Mouse (Mus musculus) G1E (cell line): ENCODE results near the gene Degs1. TPM values are rescaled to one million over a fixed set of nuclear protein-coding genes. Genes with fewer than 3 reads are reported as not detected.
"Not testable (repeated sequence)": the region's sequence is repeated elsewhere in the genome, so short reads cannot be mapped to it uniquely, and the experiment has no call there.

Experiments used
- ATAC-seq: 2 replicates; pipeline ENCODE4 v1.8.0; 2016; ENCODE audit warnings: mild to moderate bottlenecking; ENCODE audit not compliant: insufficient number of reproducible peaks, poor library complexity, low FRiP score, severe bottlenecking; ENCODE audit errors: extremely low read depth
- DNase-seq: peaks from one replicate; pipeline ENCODE4 v3.0.0; 2012; ENCODE audit warnings: low spot score
- H3K27me3 ChIP-seq: 2 replicates; pipeline ENCODE4 v1.6.1; 2012; ENCODE audit warnings: mild to moderate bottlenecking, low read length, inconsistent platforms; ENCODE audit not compliant: insufficient read depth
- H3K36me3 ChIP-seq: replicated peaks from 2 replicates; pipeline ENCODE3; 2012; ENCODE audit warnings: mild to moderate bottlenecking, inconsistent platforms
- H3K4me1 ChIP-seq: 2 replicates; pipeline ENCODE4 v1.6.1; 2012; ENCODE audit warnings: low read depth, low read length, inconsistent platforms, mixed read lengths; ENCODE audit not compliant: insufficient read depth
- H3K4me3 ChIP-seq: 2 replicates; pipeline ENCODE4 v1.5.1; 2012; ENCODE audit warnings: low read depth, mild to moderate bottlenecking, inconsistent platforms, low read length, moderate library complexity, mixed read lengths
- H3K9me3 ChIP-seq: replicated peaks from 2 replicates; pipeline ENCODE4 v1.6.1; 2012; ENCODE audit warnings: inconsistent platforms
- CTCF ChIP-seq: IDR thresholded peaks from 2 replicates; pipeline ENCODE4 v1.5.1; 2012; ENCODE audit warnings: low read depth, low read length, inconsistent platforms, mixed read lengths
- GATA1 ChIP-seq: IDR thresholded peaks from 2 replicates; pipeline ENCODE4 v1.6.1; 2012; ENCODE audit warnings: borderline replicate concordance, low read length, inconsistent platforms, mixed read lengths
- GATA2 ChIP-seq: IDR thresholded peaks from 2 replicates; pipeline ENCODE4 v1.6.1; 2012; ENCODE audit warnings: low read depth, low read length, inconsistent platforms, borderline replicate concordance
- POLR2AphosphoS5 ChIP-seq: IDR thresholded peaks from 2 replicates; pipeline ENCODE4 v1.6.1; 2012; ENCODE audit warnings: low read depth, low read length, inconsistent platforms; ENCODE audit not compliant: insufficient replicate concordance
- TAL1 ChIP-seq: conservative IDR thresholded peaks from 2 replicates; pipeline ENCODE4 v1.6.1; 2012; ENCODE audit warnings: low read depth, low read length, inconsistent platforms, mixed read lengths
- polyA plus RNA-seq: library from polyadenylated mRNA; stranded (reverse); fragments of >175 nt; gene quantifications from 2 replicates; pipeline ENCODE4 v1.2.3, GENCODE M21; 2012
- total RNA-seq, 2 experiments: library from RNA; stranded (forward) in 1 of 2; stranded (reverse) in 1 of 2; fragments of 200-1000 nt in 1 of 2; fragments of >200 nt in 1 of 2; fragmentation: Nextera tagmentation in 1 of 2; gene quantifications; 2 replicates each; pipeline ENCODE4 v1.2.3; 2014 to 2017

The Degs1 gene
- total and polyA plus RNA-seq, 3 experiments: 21.3 to 75.6 (median 59.1) TPM

GRCm38 (mm10) chr1:182296141-182296540, 13.5 kb upstream of the Degs1 start:
- Histone ChIP-seq H3K36me3 (no peaks in the 10 kb centered on the region), H3K9me3 (no peaks in the 10 kb centered on the region), H3K4me3 (no peak overlapping the region), H3K4me1 (peaks cover 5% of the 10 kb centered on the region; the same call in 1 of the 2 replicates), H3K27me3 (peaks cover 22% of the 10 kb centered on the region)
- ATAC-seq (no peak), DNase-seq (no peak)
- TF ChIP-seq GATA1 (no peak), GATA2 (no peak)

DNA sequence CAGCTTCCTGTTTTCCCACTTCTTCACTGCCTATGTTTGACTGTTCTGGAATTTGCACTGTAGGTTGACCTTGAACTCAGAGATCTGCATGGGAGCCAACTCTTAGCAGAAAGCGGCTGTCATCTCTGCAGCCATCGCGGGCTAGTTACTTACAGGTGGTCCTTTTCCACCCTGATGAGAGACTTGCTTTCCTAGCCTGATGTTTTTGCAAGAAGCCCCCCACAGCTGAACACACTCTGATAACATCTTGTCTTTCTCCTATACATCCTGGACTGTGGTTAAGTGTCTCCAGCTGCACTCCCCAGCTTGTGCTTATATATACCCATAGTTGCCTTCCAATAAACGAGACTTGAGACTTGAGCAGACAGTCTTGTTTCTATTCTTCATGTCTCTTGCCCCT, 9.7 kb upstream of the Degs1 start:
- Histone ChIP-seq H3K27me3 (peaks cover 13% of the 10 kb centered on the region), H3K9me3 (no peaks in the 10 kb centered on the region), H3K4me1 (peaks cover 5% of the 10 kb centered on the region; the same call in 1 of the 2 replicates), H3K36me3 (no peaks in the 10 kb centered on the region), H3K4me3 (no peak overlapping the region)
- ATAC-seq (no peak), DNase-seq (no peak)
- TF ChIP-seq CTCF (no peak), GATA1 (no peak), GATA2 (no peak), TAL1 (no peak)

DNA sequence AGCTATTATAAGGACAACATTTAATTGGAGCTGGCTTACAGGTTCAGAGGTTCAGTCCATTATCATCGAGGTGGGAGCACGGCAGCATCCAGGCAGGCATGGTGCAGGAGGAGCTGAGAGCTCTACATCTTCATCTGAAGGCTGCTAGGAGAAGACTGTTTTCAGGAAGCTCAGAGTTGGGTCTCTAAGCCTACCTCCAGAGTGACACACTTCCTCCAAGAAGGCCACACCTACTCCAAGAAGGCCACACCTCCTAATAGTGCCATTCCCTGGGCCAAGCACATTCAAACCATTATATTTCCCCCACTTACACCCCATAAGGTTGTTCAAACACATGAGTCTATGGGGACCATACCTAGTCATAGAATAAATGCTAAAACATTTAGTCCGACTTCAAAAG, 8.1 kb upstream of the Degs1 start:
- ATAC-seq, H3K4me1 ChIP-seq, DNase-seq, H3K9me3 ChIP-seq, H3K27me3 ChIP-seq, H3K4me3 ChIP-seq, H3K36me3 ChIP-seq: not testable (repeated sequence)

DNA sequence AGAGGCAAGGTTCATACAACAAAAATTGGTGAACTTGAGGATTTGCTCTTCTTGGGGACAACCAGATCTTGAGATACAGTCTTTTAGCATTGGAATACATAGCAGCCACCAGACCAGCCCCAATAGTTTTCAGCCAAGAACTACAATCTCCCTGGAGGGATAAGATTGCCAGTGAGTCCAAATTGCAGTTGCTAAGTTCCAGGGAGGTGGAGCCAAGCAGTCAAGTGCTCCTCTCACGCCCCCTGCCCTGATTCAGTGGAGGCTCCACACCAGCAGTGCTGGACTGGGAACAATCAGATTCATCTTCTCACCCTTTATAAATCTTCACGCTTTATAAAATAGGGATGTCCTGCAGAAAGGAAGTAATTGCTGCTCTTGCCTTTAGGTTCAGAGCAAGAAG, 7.2 kb upstream of the Degs1 start:
- Histone ChIP-seq H3K9me3 (no peaks in the 10 kb centered on the region), H3K27me3 (peaks cover 6% of the 10 kb centered on the region; the same call in 1 of the 2 replicates), H3K36me3 (no peaks in the 10 kb centered on the region), H3K4me3 (no peak overlapping the region), H3K4me1 (peaks cover 4% of the 10 kb centered on the region)
- DNase-seq: no peak
- no peak for TF ChIP-seq GATA1
- no peak for TF ChIP-seq CTCF
- no peak for TF ChIP-seq POLR2AphosphoS5
- TF ChIP-seq TAL1: no peak
- TF ChIP-seq GATA2: no peak
- ATAC-seq: no peak

DNA sequence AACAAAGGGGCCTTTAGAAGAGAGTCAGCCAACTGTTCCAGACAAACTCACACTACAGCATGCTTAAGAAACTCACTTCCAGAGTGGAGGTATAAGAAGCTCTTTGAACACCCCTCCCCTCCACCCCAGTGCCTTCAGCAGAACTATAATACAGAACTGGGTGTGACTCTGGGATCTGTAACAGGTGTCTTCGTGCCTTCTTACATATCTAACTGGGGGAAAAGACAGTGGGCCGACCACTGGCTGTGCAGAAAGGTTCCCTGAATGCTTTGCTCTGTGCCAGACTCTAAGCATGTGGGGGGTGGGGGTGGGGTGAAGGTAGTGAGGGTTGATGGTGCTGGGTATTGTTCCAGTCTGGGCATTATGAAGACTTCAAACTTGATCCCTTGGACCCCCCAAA, 6.0 kb upstream of the Degs1 start:
- H3K27me3 ChIP-seq: peaks cover 6% of the 10 kb centered on the region; the same call in 1 of the 2 replicates
- DNase-seq: no peak
- H3K36me3 ChIP-seq: no peaks in the 10 kb centered on the region
- no peak for ATAC-seq
- H3K4me1 ChIP-seq: peaks cover 6% of the 10 kb centered on the region
- TF ChIP-seq GATA2 (no peak), GATA1 (no peak), TAL1 (no peak), POLR2AphosphoS5 (no peak), CTCF (no peak)
- no peaks in the 10 kb centered on the region for H3K9me3 ChIP-seq
- H3K4me3 ChIP-seq: no peak overlapping the region

DNA sequence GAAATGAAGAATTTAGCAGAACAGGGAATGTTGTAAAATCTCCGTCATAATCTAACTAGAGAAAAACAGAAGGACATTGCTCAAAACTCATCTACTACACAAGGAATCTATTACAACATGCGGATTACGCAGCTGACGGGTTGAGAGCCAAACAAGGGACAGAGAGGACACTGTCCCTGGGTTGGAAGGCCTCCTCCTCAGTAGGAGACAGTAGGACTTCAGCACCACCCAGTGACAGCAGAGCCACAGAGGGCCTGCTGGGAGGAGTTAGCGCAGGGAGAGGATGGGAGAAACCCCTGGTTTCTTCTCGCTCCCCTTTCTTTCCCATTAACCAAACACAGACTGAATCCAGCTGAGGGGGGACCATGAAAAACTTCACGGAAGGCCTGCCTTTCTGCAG, 5.2 kb upstream of the Degs1 start:
- Histone ChIP-seq H3K4me1 (peaks cover 13% of the 10 kb centered on the region), H3K4me3 (no peak overlapping the region), H3K36me3 (no peaks in the 10 kb centered on the region), H3K27me3 (peaks cover 6% of the 10 kb centered on the region; the same call in 1 of the 2 replicates), H3K9me3 (no peaks in the 10 kb centered on the region)
- DNase-seq (no peak), ATAC-seq (no peak)
- TF ChIP-seq TAL1 (no peak), GATA2 (no peak), GATA1 (no peak), POLR2AphosphoS5 (no peak), CTCF (no peak)

DNA sequence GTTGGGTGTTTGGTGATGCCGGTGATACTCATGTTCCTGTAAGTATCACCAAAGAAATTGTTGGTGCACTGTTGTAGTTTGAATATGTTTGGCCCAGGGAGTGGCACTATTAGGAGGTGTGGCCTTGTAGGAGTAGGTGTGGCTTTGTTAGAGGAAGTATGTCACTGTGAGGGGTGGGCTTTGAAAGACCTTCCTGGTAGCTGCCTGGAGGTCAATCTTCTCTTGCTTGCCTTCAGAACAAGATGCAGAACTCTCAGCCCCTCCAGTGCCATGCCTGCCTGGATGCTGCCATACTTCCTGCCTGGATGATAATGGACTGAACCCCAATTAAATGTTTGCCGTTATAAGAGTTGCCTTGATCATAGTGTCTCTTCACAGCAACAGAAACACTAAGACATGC, 2.2 kb upstream of the Degs1 start:
- ATAC-seq: no peak
- Histone ChIP-seq H3K27me3 (peaks cover 6% of the 10 kb centered on the region; the same call in 1 of the 2 replicates), H3K4me1 (peaks cover 35% of the 10 kb centered on the region), H3K9me3 (no peaks in the 10 kb centered on the region), H3K4me3 (no peak overlapping the region), H3K36me3 (peaks cover 12% of the 10 kb centered on the region)
- no peak for DNase-seq
- TF ChIP-seq POLR2AphosphoS5 (no peak), GATA1 (no peak), GATA2 (no peak), CTCF (no peak), TAL1 (no peak)
